Mouse (Mus musculus) liver, embryonic 14.5 days (tissue): ENCODE measurements around the gene Cblc. TPM values are rescaled to one million over a fixed set of nuclear protein-coding genes. Genes with fewer than 3 reads are reported as not detected.

Experiments used
- ATAC-seq: fragments of 200-750 bp; cut with Nextera tagmentation; 2 replicates; pipeline ENCODE4 v1.8.0; 2017; ENCODE audit warnings: moderate number of reproducible peaks, mild to moderate bottlenecking, moderate library complexity; ENCODE audit not compliant: insufficient read depth
- DNase-seq, 3 experiments: peaks; one replicate each; pipeline ENCODE4 v3.0.0-alpha.2; 2012 to 2013; ENCODE audit warnings: low read depth in 3 of 3, low spot score in 3 of 3
- H3K27ac ChIP-seq: fragments of 300-500 bp; sonication (generic); 2 replicates; pipeline ENCODE4 v1.5.1; 2014; ENCODE audit warnings: moderate library complexity, mild to moderate bottlenecking, control low read depth, inconsistent platforms
- H3K27me3 ChIP-seq: fragments of 300-500 bp; sonication (generic); 2 replicates; pipeline ENCODE4 v1.6.1; 2014; ENCODE audit warnings: mild to moderate bottlenecking, low read length, moderate library complexity; ENCODE audit not compliant: control insufficient read depth, insufficient read depth
- H3K36me3 ChIP-seq: fragments of 300-500 bp; sonication (generic); replicated peaks from 2 replicates; pipeline ENCODE4 v1.6.1; 2014; ENCODE audit warnings: low read depth; ENCODE audit not compliant: control insufficient read depth, insufficient read depth
- H3K4me1 ChIP-seq, 2 experiments: fragments of 200-500 bp in 1 of 2; fragments of 300-500 bp in 1 of 2; sonication (generic) in 1 of 2; replicated peaks; 2 replicates each; pipeline ENCODE4 v1.6.1; 2012 to 2014; ENCODE audit warnings: antibody characterized with exemption in 1 of 2, inconsistent platforms in 1 of 2, low read length in 1 of 2; ENCODE audit not compliant: control insufficient read depth in 2 of 2, insufficient read depth in 2 of 2
- H3K4me2 ChIP-seq: fragments of 300-500 bp; sonication (generic); 2 replicates; pipeline ENCODE4 v1.6.1; 2014; ENCODE audit warnings: low read depth, mild to moderate bottlenecking, control low read depth, moderate library complexity
- H3K4me3 ChIP-seq, 2 experiments: fragments of 200-500 bp in 1 of 2; fragments of 300-500 bp in 1 of 2; sonication (generic) in 1 of 2; 2 replicates each; pipeline ENCODE4 v1.5.1; 2012 to 2014; ENCODE audit warnings: low read depth in 2 of 2, low read length in 2 of 2, mild to moderate bottlenecking in 2 of 2, control low read depth in 1 of 2, inconsistent platforms in 1 of 2, moderate library complexity in 1 of 2; ENCODE audit not compliant: insufficient read depth in 1 of 2
- H3K9ac ChIP-seq: fragments of 300-500 bp; sonication (generic); replicated peaks from 2 replicates; pipeline ENCODE4 v1.6.1; 2014; ENCODE audit warnings: mild to moderate bottlenecking, control low read depth, moderate library complexity
- H3K9me3 ChIP-seq: fragments of 300-500 bp; sonication (generic); 2 replicates; pipeline ENCODE4 v1.6.1; 2016; ENCODE audit warnings: low read length, mixed read lengths; ENCODE audit not compliant: control insufficient read depth
- CTCF ChIP-seq: IDR thresholded peaks from 2 replicates; pipeline ENCODE4 v1.5.1; 2016; ENCODE audit warnings: antibody characterized with exemption, low read depth, control low read depth
- EP300 ChIP-seq: IDR thresholded peaks from 2 replicates; pipeline ENCODE4 v1.6.1; 2016; ENCODE audit warnings: antibody characterized with exemption, low read depth
- WGBS: fragments of 180-500 bp; shearing (Covaris S2); extraction: QIAGEN DNeasy Blood & Tissue Kit; methylation state at CpG from one replicate; pipeline ENCODE4 v1.1.7; 2014; ENCODE audit not compliant: insufficient replicate concordance; 5-methylcytosine and 5-hydroxymethylcytosine counted together
- polyA plus RNA-seq, 2 experiments: library from polyadenylated mRNA; depleted of rRNA in 1 of 2; stranded (reverse) in 1 of 2; unstranded in 1 of 2; fragments of >200 nt; fragmentation: Nextera tagmentation in 1 of 2; extraction: Ambion mirVana in 1 of 2; gene quantifications; 2 replicates each; pipeline versions ENCODE4 v1.2.1 to v1.2.3; 2012 to 2014

The Cblc gene
- polyA plus RNA-seq (2012; rRNA removed) (0.95 and 1.2 TPM in 2 replicates), polyA plus RNA-seq (2014; fragmentation: Nextera tagmentation; extraction: Ambion mirVana) (1.1 and 1.3 TPM in 2 replicates)

GRCm38 (mm10) chr7:19796697-19797588 lies at the start of gene Cblc:
Cblc (minus strand) TSS chr7:19796809.
- DNase-seq (no peak), ATAC-seq (peak; percentile 67)
- WGBS: 2% methylated on average over 31 of the region's 32 CpGs
- no peak within 1 kb of the TSS for H3K27ac ChIP-seq
- no peaks in the 10 kb centered on the region for H3K9me3 ChIP-seq
- TF ChIP-seq CTCF: peak; percentile 93
- no peak for TF ChIP-seq EP300
- peaks cover 12% of the 10 kb centered on the region for H3K27me3 ChIP-seq
- H3K9ac ChIP-seq: no peak within 1 kb of the TSS
- H3K4me1 ChIP-seq: no peaks in the 10 kb centered on the region
- H3K4me2 ChIP-seq: peak within 1 kb of the TSS; percentile 48
- H3K4me3 ChIP-seq: peak within 1 kb of the TSS in 1 of 2 experiments; percentile 21; a peak in 2 of 4 replicates
- H3K36me3 ChIP-seq: no peaks in the 10 kb centered on the region

- Histone ChIP-seq H3K4me2 (no peak overlapping the region), H3K9ac (no peak overlapping the region), H3K27ac (no peak overlapping the region), H3K9me3 (no peaks in the 10 kb centered on the region), H3K36me3 (no peaks in the 10 kb centered on the region), H3K4me1 (peaks cover 0 to 13% of the 10 kb centered on the region in 2 experiments; a peak in 2 of 4 replicates), H3K27me3 (no peaks in the 10 kb centered on the region), H3K4me3 (no peak overlapping the region)
- ATAC-seq: no peak
- no peak for TF ChIP-seq EP300
- no peak for TF ChIP-seq CTCF
- DNase-seq: no peak
- 19% methylated on average over 15 of the region's 15 CpGs for WGBS
Measured at GRCm38 (mm10) chr7:19844521-19845171, 48.0 kb upstream of the Cblc start.

GRCm38 (mm10) chr7:19843561-19843960 lies 47.0 kb upstream of the Cblc start:
- H3K4me3 ChIP-seq: no peak overlapping the region
- ATAC-seq (peak; percentile 60; the same call in 1 of the 2 replicates), DNase-seq (no peak)
- 6% methylated on average over 11 of the region's 11 CpGs for WGBS
- no peak overlapping the region for H3K9ac ChIP-seq
- no peaks in the 10 kb centered on the region for H3K36me3 ChIP-seq
- H3K4me2 ChIP-seq: no peak overlapping the region
- TF ChIP-seq CTCF (peak; percentile 90), EP300 (no peak)
- H3K9me3 ChIP-seq: no peaks in the 10 kb centered on the region
- H3K27me3 ChIP-seq: no peaks in the 10 kb centered on the region
- H3K4me1 ChIP-seq: peaks cover 0 to 13% of the 10 kb centered on the region in 2 experiments; a peak in 2 of 4 replicates
- H3K27ac ChIP-seq: no peak overlapping the region

GRCm38 (mm10) chr7:19842885-19843504 lies 46.4 kb upstream of the Cblc start:
- ATAC-seq: no peak
- no peak for TF ChIP-seq EP300
- no peak for TF ChIP-seq CTCF
- Histone ChIP-seq H3K4me3 (no peak overlapping the region), H3K9ac (no peak overlapping the region), H3K9me3 (no peaks in the 10 kb centered on the region), H3K36me3 (no peaks in the 10 kb centered on the region), H3K4me1 (peaks cover 0 to 13% of the 10 kb centered on the region in 2 experiments; a peak in 2 of 4 replicates), H3K27me3 (no peaks in the 10 kb centered on the region), H3K27ac (no peak overlapping the region), H3K4me2 (no peak overlapping the region)
- WGBS: 27% methylated on average over 19 of the region's 19 CpGs
- DNase-seq: no peak
